Mouse (Mus musculus): ENCODE measurements at regions not wholly inside any gene's neighbourhood (a gene's known extent, or its start where the extent isn't known, plus 50 kb on each side); places are given as distances from the start of the nearest gene placed in this dataset.
A peak's percentile ranks its signal among the peaks of the same experiment; 100 is the strongest.
"Not testable (repeated sequence)": the region's sequence is repeated elsewhere in the genome, so short reads cannot be mapped to it uniquely, and the experiment has no call there.

GRCm38 (mm10) chr3:22285904-22286303 is 209.5 kb downstream of the Tbl1xr1 start:
- no peak for DNase-seq (ENCODE audit: low spot score)

GRCm38 (mm10) chr3:22293466-22293865 is 217.0 kb downstream of the Tbl1xr1 start:
- no peak for DNase-seq (ENCODE audit: low spot score)

- not testable (repeated sequence) for DNase-seq (ENCODE audit: low spot score)
These were observed 217.6 kb downstream of the Tbl1xr1 start for GRCm38 (mm10) chr3:22294081-22294480.

GRCm38 (mm10) chr3:22296925-22297324 is 220.5 kb downstream of the Tbl1xr1 start:
- DNase-seq (ENCODE audit: low spot score), result not testable (repeated sequence)

- not testable (repeated sequence) for DNase-seq (ENCODE audit: low spot score)
These were observed 221.4 kb downstream of the Tbl1xr1 start for GRCm38 (mm10) chr3:22297831-22298230.

GRCm38 (mm10) chr3:22300553-22300952 is 224.1 kb downstream of the Tbl1xr1 start:
- DNase-seq (ENCODE audit: low spot score), result no peak

- no peak for DNase-seq (ENCODE audit: low spot score)
These were observed 225.6 kb downstream of the Tbl1xr1 start for GRCm38 (mm10) chr3:22301991-22302517.

- no peak for DNase-seq (ENCODE audit: low spot score)
These were observed 227.7 kb downstream of the Tbl1xr1 start for GRCm38 (mm10) chr3:22304145-22304544.

- DNase-seq (ENCODE audit: low spot score), result peak; percentile 4
These were observed 230.2 kb downstream of the Tbl1xr1 start for GRCm38 (mm10) chr3:22306624-22307023.

GRCm38 (mm10) chr3:22308962-22309361 is 232.5 kb downstream of the Tbl1xr1 start:
- DNase-seq (ENCODE audit: low spot score), result peak; percentile 56

GRCm38 (mm10) chr3:22316466-22317185 is 240.2 kb downstream of the Tbl1xr1 start:
- no peak for DNase-seq (ENCODE audit: low spot score)

- not testable (repeated sequence) for DNase-seq (ENCODE audit: low spot score)
These were observed 244.0 kb downstream of the Tbl1xr1 start for GRCm38 (mm10) chr3:22320425-22320824.

GRCm38 (mm10) chr3:22331240-22331639 is 254.8 kb downstream of the Tbl1xr1 start:
- DNase-seq (ENCODE audit: low spot score), result no peak

Measured in ovary, postnatal 14 days (tissue).